Mouse (Mus musculus): ENCODE measurements around the gene Eps15l1.
A peak's percentile ranks its signal among the peaks of the same experiment; 100 is the strongest.

Eps15l1 gene

DNA sequence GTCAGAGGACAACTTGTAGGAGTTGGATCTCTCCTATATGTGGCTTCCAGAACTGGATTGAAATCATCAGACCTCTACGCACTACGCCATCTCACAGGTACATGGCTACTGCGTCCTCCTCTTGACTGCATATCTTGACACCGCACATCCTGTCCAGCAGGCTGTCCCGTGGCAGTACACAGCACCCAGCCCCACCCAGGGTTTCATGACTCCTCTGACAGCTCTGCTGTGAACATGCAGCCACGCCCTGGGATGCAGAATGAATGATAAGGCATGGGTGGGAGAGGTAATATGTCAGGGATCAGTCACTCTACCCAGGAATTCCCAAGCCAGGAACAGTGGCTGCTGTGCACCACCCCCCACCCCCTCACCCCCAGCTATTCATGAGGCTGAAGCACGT lies 7.4 kb downstream of the Eps15l1 start:
- DNase-seq (ENCODE audit: low spot score in 2 of 2) = peak; percentile 70 to 85

DNA sequence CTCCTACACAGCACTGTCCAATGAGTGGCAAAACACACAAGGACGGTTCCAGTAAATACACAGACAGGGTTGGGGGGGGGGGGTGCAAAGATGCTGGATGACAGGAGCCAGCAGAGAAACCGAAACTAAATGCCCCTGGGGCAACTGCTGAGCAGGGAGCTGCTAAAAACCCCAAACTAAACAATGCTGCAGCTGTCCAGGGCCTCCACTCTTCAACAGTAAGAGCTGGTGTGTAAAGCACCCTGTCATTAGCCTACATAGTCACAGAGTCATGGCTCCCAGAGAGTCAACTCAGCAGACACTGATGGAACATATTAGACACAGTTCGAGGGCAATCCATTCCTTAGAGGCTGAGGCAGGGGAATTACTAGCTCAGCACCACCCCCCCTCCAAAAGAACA lies 11.8 kb downstream of the Eps15l1 start:
- no peak for DNase-seq (ENCODE audit: low spot score in 2 of 2)

DNA sequence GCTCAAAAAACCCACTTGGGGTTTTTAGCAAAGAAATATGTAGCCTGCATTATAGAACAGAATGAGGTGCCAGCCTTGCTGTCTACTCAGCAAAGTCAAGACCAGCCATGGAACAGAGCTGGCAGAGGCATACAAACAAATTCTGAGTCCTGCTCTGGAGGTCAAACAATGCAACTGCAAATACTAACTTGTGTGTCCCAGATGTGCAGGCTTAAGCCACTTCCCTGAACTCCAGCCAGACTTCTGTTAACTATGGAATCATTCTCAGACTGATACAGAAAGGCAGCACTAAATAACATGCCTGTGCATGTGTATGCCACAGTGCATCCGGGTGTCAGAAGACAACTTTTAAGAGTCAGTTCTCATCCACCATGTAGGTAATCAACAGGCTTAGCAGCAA lies 13.4 kb downstream of the Eps15l1 start:
- DNase-seq (ENCODE audit: low spot score in 2 of 2) = no peak

DNA sequence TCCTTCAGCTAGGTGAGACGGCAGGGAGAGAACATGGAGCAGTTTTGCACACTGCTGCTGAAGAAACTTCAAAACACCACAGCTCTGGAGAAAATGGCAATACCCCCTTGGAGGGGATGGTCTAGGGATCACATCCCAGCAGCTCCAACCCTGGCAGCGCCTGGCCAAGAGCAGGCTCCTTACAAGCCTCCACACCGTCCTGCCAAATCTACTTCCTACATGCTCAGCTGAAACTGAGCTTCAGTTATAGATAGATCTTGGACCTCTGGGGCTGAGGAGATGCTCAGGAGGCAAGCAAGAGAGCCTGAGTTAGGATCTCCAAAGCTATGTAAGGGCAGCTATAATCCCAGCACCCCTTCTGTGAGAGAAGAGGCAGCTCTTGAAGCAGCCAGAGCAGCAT lies 18.3 kb downstream of the Eps15l1 start:
- DNase-seq (ENCODE audit: low spot score in 2 of 2) = no peak

DNA sequence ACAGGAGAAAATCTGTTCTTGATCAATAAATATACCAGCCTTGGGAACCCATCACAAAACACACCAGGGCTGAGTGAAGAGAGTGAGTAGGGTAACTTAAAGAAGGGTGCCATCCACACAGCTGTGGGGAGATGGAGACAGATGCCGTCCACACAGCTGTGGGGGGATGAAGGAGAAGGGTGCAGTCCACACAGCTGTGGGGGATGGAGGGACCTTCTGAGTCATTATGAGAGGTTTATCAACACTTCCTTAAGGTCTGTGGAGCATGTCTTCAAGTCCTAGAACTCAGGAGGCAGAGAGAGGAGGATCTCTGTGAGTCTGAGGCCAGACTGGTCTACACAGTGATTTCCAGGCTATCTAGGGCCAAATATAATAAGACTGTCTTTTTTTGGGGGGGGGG lies 19.9 kb downstream of the Eps15l1 start:
- DNase-seq (ENCODE audit: low spot score in 2 of 2) = no peak

DNA sequence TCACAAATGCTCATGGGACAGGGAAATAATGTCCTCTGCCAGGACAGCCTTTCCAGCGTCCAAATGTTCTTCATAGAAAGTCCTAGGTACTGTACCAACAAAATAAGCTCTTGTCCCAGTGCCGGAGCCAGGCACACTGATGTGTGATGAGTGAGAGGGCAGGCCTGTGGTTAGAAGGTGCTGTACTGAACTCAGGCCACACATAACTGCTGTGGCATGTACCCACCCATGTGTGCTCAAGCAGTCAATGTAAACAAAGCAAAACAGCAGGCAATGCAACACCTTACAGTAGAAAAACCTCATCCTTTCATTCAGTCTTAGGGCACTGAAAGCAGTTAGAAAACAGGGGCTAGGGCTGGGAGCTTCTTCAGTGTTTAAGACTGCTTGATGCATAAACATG lies 35.5 kb downstream of the Eps15l1 start:
- no peak for DNase-seq (ENCODE audit: low spot score in 2 of 2)

DNA sequence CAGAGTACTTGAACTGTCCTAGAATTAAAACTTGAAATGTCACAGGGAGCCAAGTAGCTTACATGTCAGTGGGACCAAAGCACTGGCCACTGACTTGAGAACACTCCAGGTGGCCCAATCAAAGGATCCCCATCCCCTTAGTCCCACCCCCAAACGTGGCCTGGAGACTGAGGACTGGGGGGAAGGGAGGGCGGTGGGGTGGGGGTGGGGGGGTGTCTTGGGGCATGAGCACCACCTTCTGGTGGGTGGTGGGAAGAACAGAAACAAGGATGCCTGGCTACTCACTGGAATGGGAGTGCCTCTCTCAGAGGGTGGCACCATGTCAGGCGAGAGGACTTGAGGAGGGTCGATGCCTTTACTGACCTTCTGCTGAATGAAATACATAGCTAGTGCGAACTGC lies 38.9 kb downstream of the Eps15l1 start:
- no peak for DNase-seq (ENCODE audit: low spot score in 2 of 2)

DNA sequence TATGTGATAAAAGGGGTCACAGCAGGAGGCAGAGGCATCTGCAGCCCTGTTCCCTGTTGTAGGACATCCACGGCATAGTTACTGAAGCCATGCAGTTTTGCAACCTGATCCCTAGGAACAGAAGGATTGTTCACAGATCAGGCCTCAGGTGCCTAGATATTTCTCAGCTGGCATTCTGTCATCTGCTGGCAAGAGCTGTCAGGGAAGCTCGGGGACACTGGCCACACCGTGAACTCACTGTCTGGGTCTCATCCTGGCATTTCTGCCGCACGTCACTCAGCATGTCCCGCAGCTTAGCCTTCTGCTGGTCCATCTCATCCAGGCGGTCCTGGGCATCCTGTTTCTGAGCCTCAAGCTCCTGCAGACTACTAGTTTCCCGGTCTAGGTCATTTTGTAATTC lies 40.6 kb downstream of the Eps15l1 start:
- DNase-seq (ENCODE audit: low spot score in 2 of 2) = no peak

DNA sequence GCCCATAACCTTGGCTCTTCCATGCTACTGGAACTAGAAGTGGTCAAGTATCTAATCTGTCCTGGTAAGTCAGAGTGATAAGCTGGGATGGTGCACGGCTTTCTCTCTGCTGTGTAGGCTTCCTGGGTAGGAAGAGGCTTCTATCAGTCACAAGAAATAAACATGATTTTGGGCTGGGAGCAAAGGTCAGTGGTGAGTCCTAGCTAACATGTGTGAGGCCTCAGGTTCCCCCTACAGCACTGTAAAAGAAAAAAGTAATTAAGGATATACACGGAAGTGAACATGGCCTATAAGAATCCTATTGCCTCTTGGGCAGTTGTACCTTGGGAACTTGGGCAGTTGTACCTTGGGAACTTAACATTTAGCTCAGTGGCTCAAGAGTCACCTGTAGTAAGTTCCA lies 44.4 kb downstream of the Eps15l1 start:
- DNase-seq (ENCODE audit: low spot score in 2 of 2) = no peak

DNA sequence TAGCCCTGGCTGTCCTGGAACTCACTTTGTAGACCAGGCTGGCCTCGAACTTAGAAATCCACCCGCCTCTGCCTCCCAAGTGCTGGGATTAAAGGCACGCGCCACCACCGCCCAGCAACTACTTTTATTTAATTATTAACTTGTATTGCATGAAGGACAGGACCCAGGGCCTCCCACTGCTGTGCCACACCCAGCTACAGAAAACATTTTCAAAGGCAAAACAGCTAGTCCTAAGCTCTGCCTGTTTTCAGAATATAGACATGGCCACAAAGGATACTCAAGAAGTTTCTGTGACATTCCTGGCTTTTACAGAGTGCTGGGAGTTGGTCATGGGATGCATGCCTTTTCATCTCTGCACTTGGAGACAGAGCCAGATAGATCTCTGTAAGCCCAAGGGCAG lies 45.0 kb downstream of the Eps15l1 start:
- no peak for DNase-seq (ENCODE audit: low spot score in 2 of 2)

DNA sequence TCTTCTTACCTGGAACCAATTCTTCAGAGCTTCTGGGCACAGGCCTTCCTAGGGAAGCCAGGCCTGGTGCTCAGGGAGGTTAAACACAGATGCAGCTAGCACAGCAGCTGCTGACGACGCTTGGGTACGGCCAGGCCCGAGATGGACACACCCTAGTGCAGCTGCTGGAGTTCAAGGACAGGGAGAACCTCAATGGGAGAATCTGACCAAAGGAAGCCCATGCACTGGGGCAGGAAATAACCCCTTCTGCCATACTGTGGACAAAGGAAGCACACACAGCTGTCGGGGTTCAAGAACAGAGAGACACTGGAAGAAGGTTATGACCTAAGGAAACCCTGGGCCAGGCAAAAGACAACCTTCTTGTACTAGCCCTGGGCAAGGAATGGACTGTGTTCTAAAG lies 46.1 kb downstream of the Eps15l1 start:
- no peak for DNase-seq (ENCODE audit: low spot score in 2 of 2)

DNA sequence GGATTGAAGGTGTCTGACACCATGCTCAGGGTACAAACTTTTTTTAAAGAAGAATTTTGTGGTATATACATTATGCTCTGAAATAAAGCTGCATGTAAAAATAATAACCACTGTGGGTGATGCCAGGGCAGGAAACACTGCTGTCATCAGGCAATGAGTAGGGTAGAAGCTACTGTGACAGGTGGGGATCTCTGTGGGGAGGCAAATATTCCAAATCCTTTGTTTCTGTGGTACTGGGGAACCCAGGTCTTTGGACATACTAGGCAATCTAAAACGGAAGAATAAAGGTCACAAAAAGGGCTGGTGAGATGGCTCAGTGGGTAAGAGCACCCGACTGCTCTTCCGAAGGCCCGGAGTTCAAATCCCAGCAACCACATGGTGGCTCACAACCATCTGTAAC lies 48.9 kb downstream of the Eps15l1 start:
- DNase-seq (ENCODE audit: low spot score in 2 of 2) = no peak

DNA sequence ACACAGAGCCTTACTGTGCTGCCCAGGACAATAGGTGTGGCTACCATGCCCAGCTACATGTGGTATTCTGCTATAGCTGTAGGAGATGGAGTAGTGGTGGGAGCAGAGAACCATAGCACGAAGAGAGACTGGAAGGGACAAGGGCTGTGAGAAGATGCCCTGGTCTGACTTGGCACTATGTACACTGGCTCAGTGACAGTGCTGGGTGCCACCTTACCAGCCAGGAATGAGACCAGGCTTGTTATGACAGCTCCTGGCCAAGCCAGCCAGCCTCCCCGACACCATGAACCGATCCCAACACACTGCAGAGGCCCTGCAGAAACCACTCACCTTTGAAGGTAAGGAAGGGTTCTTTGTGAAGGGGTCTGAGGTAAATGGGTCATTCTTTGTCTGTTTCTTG lies 49.9 kb downstream of the Eps15l1 start:
- no peak for DNase-seq (ENCODE audit: low spot score in 2 of 2)

DNA sequence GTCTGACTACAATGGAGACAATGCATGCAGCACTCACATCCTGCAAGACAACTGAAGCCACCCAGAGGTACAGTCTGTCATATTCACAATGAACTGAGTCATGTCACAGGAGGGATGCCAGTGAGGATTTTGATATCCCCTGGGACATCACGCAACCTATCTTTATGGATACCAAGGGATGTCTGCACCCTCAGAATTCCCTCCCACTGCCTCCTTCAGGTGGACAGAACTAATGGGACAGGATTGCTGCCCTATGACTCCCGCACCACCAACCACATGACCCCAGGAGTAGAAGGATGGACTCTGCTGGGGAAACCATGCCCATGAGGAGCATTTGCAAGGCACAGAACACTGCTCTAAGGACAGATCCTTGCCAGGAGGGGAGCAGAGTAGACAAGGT lies 54.8 kb downstream of the Eps15l1 start:
- DNase-seq (ENCODE audit: low spot score in 2 of 2) = no peak

DNA sequence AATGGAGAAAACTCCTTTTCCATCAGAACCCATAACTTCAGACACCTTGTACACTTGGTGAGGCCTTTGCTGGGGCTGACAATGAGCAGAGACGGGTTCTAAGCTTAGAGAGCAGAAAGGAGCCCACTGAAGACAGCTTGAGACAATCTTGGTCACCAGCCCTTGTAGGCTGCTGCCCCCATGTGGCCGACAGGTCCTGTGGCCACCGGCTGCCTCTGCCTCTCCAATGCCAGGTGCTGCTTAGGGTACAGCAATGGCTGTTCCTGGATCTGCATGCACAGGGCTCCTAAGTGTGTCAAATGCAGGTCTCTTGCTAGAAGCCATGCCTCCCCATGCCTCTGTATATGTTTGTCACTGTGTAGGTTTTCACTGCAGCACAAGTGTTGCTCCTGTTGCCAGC lies 55.4 kb downstream of the Eps15l1 start:
- peak; percentile 88 to 89 for DNase-seq (ENCODE audit: low spot score in 2 of 2)

DNA sequence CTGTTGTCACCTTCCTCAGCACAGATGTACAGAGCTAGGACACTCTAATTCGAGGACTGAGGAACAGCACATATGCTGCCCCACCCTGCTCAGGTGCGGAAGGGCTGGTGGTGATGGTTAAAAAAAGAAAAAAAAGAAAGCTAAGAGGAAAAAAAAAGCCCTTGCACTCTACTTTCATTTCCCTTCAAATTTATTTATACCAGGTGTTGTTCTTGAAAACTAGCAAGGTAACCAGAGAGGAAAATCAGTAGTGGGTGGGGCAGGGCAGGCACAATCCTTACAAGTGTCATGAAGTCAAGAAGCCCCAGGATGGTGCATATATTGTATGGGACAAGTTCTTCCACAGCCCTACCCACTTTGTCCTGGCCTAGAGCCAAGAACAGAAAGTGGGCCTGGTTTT lies 56.2 kb downstream of the Eps15l1 start:
- peak; percentile 82 to 83 for DNase-seq (ENCODE audit: low spot score in 2 of 2)

DNA sequence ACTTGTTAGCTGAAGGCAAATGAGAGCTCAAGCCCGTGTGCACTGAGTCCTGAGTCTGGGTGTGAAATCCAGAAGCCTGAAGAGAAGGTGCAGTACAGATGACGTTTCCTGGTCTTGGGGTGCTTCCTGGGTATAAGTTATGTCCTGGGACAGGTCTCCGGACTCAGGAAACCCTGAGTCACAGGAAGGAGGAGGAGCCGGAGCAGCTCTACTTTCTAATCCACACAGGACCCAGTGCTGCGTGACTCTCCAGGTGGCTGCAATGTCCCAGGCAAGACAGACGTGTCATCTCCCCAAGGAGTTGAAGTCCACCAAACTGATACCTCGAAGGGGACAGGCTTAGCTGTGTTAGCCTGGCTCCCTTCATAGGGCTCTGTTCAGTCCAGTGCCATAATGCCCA lies 57.8 kb downstream of the Eps15l1 start:
- DNase-seq (ENCODE audit: low spot score in 2 of 2) = peak in 1 of 2 experiments; percentile 37

DNA sequence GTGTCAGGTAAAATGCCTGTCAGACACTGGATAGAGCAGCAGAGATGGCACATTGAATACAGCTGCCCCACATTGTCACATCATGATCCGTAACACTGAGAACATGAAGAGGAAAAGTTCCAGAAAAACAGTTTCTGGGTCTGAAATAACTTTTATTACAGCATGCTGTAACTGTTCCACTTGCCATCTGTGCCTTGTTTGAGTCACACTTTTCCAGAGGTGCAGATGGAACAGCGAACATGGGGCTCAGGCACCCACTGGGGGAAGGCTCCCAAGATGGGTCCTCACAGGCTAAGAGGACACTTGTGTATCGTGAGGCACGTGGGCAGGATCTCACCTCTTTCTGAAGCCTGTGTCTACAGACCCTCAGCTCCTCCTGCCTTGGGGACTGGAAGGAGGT lies 58.5 kb downstream of the Eps15l1 start:
- DNase-seq (ENCODE audit: low spot score in 2 of 2) = no peak

DNA sequence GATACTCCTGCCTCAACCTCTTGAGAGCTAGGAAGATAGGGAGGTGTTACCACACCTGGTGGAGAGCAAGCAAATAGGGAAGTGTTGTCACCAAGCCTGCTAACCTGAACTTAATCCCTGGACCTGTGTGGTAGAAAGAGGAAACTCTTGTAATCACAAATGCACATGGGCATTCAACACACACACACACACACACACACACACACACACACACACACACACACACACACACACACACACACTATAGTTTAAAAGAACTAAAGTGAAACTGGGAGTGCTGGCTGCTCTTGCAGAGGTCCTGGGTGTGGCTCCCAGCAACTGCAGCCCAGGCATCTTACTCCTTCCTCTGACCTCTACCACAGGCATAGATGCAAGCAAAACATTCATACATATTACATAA lies 61.1 kb downstream of the Eps15l1 start:
- DNase-seq (ENCODE audit: low spot score in 2 of 2) = peak; percentile 70 to 75

DNA sequence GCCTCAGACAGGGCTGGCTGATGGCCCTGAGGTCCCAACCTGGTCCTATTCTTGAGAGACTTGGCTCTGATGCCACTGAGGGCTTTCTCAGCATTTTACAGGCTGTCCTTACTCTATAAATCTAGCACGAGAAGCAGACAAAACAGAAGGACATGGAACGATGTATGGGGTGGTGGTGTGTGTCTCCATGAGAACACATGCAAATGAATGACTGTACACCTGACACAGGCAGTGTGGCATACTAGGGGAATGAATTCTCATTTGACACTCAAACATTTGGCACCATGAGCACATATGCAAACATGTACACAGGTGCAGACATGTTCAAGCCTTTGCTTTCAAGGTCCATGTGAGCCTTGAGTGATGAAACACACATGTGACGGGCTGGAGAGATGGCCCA lies 64.7 kb downstream of the Eps15l1 start:
- DNase-seq (ENCODE audit: low spot score in 2 of 2) = peak in 1 of 2 experiments; percentile 50

DNA sequence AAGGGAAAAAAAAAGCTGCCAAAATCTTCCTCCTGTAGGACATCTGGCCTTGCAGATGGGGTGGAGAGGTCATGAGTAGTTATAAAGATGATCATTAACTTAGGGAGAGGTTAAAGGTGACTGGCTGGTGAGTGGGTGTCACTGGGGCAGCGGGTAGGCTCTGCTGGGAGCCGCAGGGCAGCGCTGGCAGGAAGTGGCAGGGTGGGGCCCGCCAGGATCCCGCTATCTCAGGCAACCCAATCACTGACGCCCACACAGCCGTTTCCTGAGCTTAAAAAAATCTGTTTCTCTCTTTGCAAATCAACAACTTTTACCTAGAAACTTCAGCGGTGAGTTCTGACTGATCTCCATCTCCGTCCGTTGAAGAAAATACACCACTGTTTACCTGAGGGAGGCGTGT lies 67.0 kb downstream of the Eps15l1 start:
- peak; percentile 92 for DNase-seq (ENCODE audit: low spot score in 2 of 2)

DNA sequence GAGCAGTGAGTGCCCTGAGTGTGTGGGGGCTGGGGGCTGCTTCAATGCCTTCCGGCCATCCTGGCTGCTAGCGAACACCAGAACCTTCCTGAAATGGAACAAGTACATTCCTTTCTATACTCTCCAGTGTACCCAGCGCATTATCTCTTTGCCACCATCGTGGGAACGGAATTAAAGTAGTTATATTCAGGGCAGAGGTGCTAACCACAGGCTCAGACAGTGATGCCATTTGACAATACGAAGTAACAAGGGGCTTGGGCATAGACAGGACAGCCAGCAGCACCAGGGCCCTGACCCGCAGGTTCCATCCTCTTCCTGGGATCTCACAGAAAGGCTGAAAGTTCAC lies 67.6 kb downstream of the Eps15l1 start:
- no peak for DNase-seq (ENCODE audit: low spot score in 2 of 2)

DNA sequence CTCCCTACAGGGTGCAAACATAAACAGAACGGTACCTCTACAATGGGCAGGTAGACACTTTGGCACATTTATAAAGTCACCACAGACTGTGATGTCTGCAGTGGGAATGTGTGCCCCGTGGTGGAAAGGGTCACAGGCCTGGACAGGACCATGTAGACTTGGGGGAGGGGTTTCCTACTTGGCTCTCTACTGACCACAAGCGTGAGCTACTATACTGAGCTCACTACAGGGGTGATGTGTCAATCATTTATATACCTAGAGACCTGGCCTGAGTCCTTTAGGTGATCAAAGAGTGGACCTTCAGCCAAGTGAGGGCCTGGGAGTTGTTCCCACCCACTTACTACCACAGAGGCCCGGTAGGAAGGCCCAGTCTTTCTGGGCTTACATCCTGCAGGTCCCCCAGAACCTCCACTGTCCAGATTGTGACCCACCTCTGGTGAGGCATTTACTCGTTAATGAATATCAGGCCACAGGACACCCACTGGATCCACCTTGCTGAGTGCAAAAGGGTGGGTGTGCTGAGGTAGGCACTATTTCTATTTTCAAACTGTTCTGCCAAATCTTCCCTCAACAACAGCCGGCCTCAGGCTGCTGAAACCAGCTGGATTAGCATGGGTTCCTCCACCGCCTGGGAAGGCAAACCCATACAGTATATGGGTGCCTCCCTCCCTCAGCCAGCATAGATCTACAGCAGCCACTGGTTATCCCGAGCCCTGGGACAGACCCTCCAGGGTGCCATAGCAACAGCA lies 68.1 kb downstream of the Eps15l1 start:
- no peak for DNase-seq (ENCODE audit: low spot score in 2 of 2)

DNA sequence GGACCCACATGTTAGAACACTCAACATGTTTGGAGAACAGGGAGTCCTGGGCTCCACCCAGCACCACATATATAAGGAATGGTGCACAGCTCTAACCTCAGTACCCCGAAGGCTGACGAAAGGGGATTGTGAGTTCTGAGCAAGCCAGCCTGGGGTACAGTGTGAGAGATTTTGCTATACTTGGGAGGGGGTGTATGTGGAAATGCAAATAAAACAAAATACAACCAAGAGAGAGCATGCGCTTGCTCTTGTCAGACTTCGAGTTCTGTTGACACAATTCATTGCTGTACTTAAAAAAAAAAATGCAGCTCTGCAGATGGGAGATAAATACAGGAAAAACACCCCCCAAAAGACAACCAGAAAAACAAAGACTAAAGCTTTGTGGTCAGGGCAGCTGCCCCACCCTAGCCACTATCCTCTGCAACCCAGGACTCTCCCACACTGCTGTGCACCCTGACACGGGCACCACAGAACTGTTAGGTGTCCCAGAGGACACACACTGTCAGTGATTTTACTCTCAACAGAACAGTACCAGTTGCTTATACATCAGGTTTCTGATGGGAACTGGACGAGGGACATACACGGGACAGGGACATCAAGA lies 69.8 kb downstream of the Eps15l1 start:
- peak; percentile 76 to 77 for DNase-seq (ENCODE audit: low spot score in 2 of 2)

Measured in spleen, postnatal 36 days (tissue).